Mouse (Mus musculus) kidney, embryonic 16.5 days (tissue): ENCODE data around the gene Serp2. TPM values are rescaled to one million over a fixed set of nuclear protein-coding genes. Genes with fewer than 3 reads are reported as not detected.

ENCODE experiments used
- ATAC-seq: fragments of 200-750 bp; cut with Nextera tagmentation; 2 replicates; pipeline ENCODE4 v1.8.0; 2017; ENCODE audit warnings: moderate TSS enrichment; ENCODE audit not compliant: low FRiP score, low TSS enrichment
- H3K27ac ChIP-seq: fragments of 300-500 bp; sonication (generic); 2 replicates; pipeline ENCODE4 v1.5.1; 2014; ENCODE audit warnings: low read length
- H3K27me3 ChIP-seq: fragments of 300-500 bp; sonication (generic); 2 replicates; pipeline ENCODE4 v1.6.1; 2014; ENCODE audit warnings: low read length, control low read depth, mixed read lengths; ENCODE audit not compliant: insufficient read depth
- H3K36me3 ChIP-seq: fragments of 300-500 bp; sonication (generic); 2 replicates; pipeline ENCODE4 v1.6.1; 2014; ENCODE audit warnings: low read length, control low read depth, mixed read lengths; ENCODE audit not compliant: insufficient read depth
- H3K4me1 ChIP-seq: fragments of 300-500 bp; sonication (generic); 2 replicates; pipeline ENCODE4 v1.6.1; 2014; ENCODE audit warnings: low read length, control low read depth, mixed read lengths; ENCODE audit not compliant: insufficient read depth
- H3K4me2 ChIP-seq: fragments of 300-500 bp; sonication (generic); replicated peaks from 2 replicates; pipeline ENCODE4 v1.6.1; 2014; ENCODE audit warnings: low read depth, low read length
- H3K4me3 ChIP-seq: fragments of 300-500 bp; sonication (generic); 2 replicates; pipeline ENCODE4 v1.5.1; 2014; ENCODE audit warnings: mild to moderate bottlenecking, low read length
- H3K9ac ChIP-seq: fragments of 300-500 bp; sonication (generic); replicated peaks from 2 replicates; pipeline ENCODE4 v1.6.1; 2014; ENCODE audit warnings: low read length
- H3K9me3 ChIP-seq: fragments of 300-500 bp; sonication (generic); 2 replicates; pipeline ENCODE4 v1.6.1; 2016; ENCODE audit warnings: low read length, control low read depth
- WGBS: fragments of 180-500 bp; shearing (Covaris S2); extraction: QIAGEN DNeasy Blood & Tissue Kit; methylation state at CpG from one replicate; pipeline ENCODE4 v1.1.7; 2014; 5-methylcytosine and 5-hydroxymethylcytosine counted together
- polyA plus RNA-seq: library from polyadenylated mRNA; unstranded; fragments of >200 nt; fragmentation: Nextera tagmentation; extraction: Ambion mirVana; gene quantifications from 2 replicates; pipeline ENCODE4 v1.2.1, GENCODE M21; 2015

Serp2 gene
- polyA plus RNA-seq, 1 experiment from 2014 or later: 10.0 TPM

GRCm38 (mm10) chr14:76505439-76506220 is 51.1 kb downstream of the Serp2 start:
- peaks cover 22% of the 10 kb centered on the region for H3K4me1 ChIP-seq
- peak overlapping the region; percentile 98 for H3K9ac ChIP-seq
- ATAC-seq: peak; percentile 86
- H3K36me3 ChIP-seq: peaks cover 24% of the 10 kb centered on the region
- peak overlapping the region; percentile 100 for H3K27ac ChIP-seq
- peak overlapping the region; percentile 78 for H3K4me3 ChIP-seq
- H3K27me3 ChIP-seq: no peaks in the 10 kb centered on the region
- H3K9me3 ChIP-seq: peaks cover 5% of the 10 kb centered on the region
- WGBS: under 1% methylated on average over 29 of the region's 31 CpGs
- peak overlapping the region; percentile 72 for H3K4me2 ChIP-seq

DNA sequence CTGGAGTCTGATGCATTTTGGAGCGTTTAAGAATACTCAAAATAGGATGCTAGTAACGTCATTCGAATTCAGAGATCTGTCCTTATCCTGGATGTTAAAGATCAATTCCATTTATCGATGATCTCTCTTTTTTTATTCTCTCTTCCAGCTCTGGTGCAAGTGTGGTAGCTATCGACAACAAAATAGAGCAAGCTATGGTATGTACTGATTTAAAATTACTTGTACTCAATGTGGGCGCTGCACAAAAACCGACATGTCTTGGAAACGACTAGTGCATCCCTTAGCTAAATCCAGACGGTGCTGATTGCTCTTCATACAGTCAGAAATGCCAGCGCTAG is 51.6 kb downstream of the Serp2 start:
- no peak for ATAC-seq
- H3K9ac ChIP-seq: peak overlapping the region; percentile 98
- WGBS: 1% methylated on average over 10 of the region's 10 CpGs
- no peaks in the 10 kb centered on the region for H3K9me3 ChIP-seq
- peaks cover 26% of the 10 kb centered on the region for H3K4me1 ChIP-seq
- H3K4me3 ChIP-seq: peak overlapping the region; percentile 78
- H3K36me3 ChIP-seq: peaks cover 21% of the 10 kb centered on the region
- H3K27me3 ChIP-seq: no peaks in the 10 kb centered on the region
- H3K27ac ChIP-seq: peak overlapping the region; percentile 100
- peak overlapping the region; percentile 72 for H3K4me2 ChIP-seq

- Histone ChIP-seq H3K36me3 (peaks cover 17% of the 10 kb centered on the region), H3K27ac (peak overlapping the region; percentile 100), H3K4me3 (peak overlapping the region; percentile 78), H3K9me3 (no peaks in the 10 kb centered on the region), H3K27me3 (no peaks in the 10 kb centered on the region), H3K4me2 (peak overlapping the region; percentile 72), H3K9ac (peak overlapping the region; percentile 98), H3K4me1 (peaks cover 31% of the 10 kb centered on the region)
- 0% methylated on average over 52 of the region's 52 CpGs for WGBS
- peak; percentile 95 for ATAC-seq
Measured at GRCm38 (mm10) chr14:76504121-76504737, 52.5 kb downstream of the Serp2 start.

DNA sequence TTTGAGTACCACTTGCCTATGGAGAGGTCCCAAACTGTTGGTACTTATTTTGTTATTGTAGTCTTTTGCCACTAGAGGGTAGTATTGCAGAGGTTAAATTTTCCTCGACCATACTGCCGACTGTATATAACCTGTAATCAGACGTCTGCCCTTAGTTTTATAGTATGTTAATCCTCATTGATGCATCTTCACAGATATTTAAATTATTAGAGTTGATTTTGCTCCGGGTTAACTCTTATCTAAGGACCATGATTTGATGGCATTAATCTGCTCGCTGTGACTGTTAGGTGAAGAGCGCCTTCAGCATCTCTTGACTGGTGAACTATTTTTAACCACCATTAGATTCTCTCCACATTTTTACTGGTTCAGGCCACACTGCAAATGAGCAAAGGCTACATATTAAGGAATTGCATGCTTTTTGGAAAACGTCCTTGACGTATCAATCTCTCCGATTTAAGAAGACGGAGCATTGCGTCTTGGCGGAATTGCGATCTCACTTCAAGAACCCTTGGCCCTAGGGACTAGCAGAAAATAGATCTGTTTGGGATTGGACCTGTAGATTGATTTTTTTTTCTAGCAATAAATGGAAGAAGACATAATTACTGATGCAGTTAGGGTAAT is 53.3 kb downstream of the Serp2 start:
- Histone ChIP-seq H3K4me2 (peak overlapping the region; percentile 72), H3K27ac (peak overlapping the region; percentile 100), H3K4me3 (peak overlapping the region; percentile 78), H3K36me3 (peaks cover 17% of the 10 kb centered on the region), H3K27me3 (no peaks in the 10 kb centered on the region), H3K9me3 (no peaks in the 10 kb centered on the region), H3K9ac (peak overlapping the region; percentile 98), H3K4me1 (peaks cover 32% of the 10 kb centered on the region)
- no peak for ATAC-seq
- 7% methylated on average over 13 of the region's 13 CpGs for WGBS

DNA sequence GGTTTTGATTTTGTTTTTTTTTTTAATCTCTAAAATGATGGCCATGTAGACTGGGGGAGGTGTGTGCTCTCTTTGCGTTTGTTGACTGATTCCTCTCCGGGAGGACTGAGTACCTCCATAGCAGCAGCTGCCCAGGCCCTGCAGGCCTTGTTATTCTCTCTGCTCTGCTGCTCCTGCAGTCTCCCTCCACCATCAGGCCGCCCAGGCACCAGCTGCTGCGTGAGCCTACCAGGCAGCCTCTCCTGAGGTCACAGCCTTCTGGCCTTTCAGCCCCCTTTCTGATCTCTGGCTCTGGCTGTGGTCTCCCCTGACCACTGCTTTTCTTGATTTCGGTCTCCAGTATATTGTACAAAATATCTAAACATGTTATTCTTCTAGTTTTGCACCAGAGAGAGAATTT is 56.7 kb downstream of the Serp2 start:
- Histone ChIP-seq H3K36me3 (no peaks in the 10 kb centered on the region), H3K27me3 (no peaks in the 10 kb centered on the region), H3K4me1 (peaks cover 19% of the 10 kb centered on the region), H3K4me3 (no peak overlapping the region), H3K9me3 (no peaks in the 10 kb centered on the region), H3K4me2 (no peak overlapping the region), H3K9ac (0 out of 2 replicates have a peak overlapping the region, but pooled peaks have one; percentile 13), H3K27ac (peak overlapping the region; percentile 71; the same call in 1 of the 2 replicates)
- no peak for ATAC-seq
- WGBS: 25% methylated on average over 5 of the region's 5 CpGs

DNA sequence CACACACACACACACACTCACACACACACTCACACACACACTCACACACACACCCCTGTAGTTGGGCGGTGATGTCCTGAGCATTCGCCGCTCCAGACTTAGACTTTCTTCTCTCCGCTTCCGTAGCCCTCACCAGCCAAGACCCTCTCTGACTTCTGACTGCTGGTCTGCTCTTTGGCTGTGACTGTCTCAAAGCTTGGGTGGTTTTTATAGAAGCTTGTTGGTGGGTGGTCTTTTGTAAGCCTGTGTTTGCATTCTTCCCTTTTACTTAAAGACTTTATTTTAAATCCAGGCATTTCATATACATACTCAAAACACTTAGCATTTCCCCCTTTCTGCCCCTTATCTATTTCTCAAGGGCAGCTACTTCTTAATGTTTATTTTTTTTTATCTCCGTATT is 57.2 kb downstream of the Serp2 start:
- Histone ChIP-seq H3K4me1 (peaks cover 20% of the 10 kb centered on the region), H3K4me3 (no peak overlapping the region), H3K36me3 (no peaks in the 10 kb centered on the region), H3K27ac (no peak overlapping the region; the same call in 1 of the 2 replicates), H3K9ac (no peak overlapping the region), H3K4me2 (no peak overlapping the region), H3K9me3 (no peaks in the 10 kb centered on the region), H3K27me3 (no peaks in the 10 kb centered on the region)
- WGBS: 67% methylated on average over 6 of the region's 6 CpGs
- ATAC-seq: no peak

GRCm38 (mm10) chr14:76498210-76498609 is 58.5 kb downstream of the Serp2 start:
- no peak for ATAC-seq
- no peak overlapping the region for H3K4me2 ChIP-seq
- H3K36me3 ChIP-seq: no peaks in the 10 kb centered on the region
- H3K9ac ChIP-seq: no peak overlapping the region
- no peak overlapping the region for H3K4me3 ChIP-seq
- peaks cover 15% of the 10 kb centered on the region for H3K4me1 ChIP-seq
- WGBS: 56% methylated on average over 7 of the region's 7 CpGs
- no peak overlapping the region for H3K27ac ChIP-seq
- no peaks in the 10 kb centered on the region for H3K27me3 ChIP-seq
- H3K9me3 ChIP-seq: no peaks in the 10 kb centered on the region

- no peaks in the 10 kb centered on the region for H3K9me3 ChIP-seq
- 63% methylated on average over 9 of the region's 9 CpGs for WGBS
- no peak overlapping the region for H3K4me2 ChIP-seq
- no peak overlapping the region for H3K9ac ChIP-seq
- H3K27ac ChIP-seq: no peak overlapping the region
- H3K27me3 ChIP-seq: no peaks in the 10 kb centered on the region
- ATAC-seq: no peak
- H3K4me1 ChIP-seq: peaks cover 15% of the 10 kb centered on the region
- H3K36me3 ChIP-seq: no peaks in the 10 kb centered on the region
- H3K4me3 ChIP-seq: no peak overlapping the region
Measured at GRCm38 (mm10) chr14:76497187-76497586, 59.5 kb downstream of the Serp2 start.

DNA sequence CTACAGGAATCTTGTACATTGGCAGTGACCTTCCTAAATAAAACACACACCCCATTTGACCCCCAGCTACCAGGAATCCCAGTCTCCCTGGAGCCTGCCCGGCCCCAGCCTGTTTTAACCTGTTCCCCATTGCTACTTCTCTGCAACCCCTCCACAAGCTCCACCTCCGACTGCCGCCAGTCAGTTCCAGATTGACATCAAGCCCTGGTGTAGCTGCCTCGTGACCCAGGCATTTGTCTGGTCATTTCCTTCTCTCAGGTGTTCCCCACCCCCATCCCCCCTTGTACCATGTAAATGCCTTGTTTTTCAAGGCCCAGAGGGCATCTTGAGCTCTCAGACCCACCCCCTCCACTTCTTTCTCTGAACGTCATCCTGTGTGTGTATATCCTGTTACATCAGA is 61.7 kb downstream of the Serp2 start:
- WGBS: 45% methylated on average over 5 of the region's 5 CpGs
- no peak overlapping the region for H3K9ac ChIP-seq
- no peak overlapping the region for H3K27ac ChIP-seq
- ATAC-seq: peak; percentile 76
- H3K4me1 ChIP-seq: peaks cover 10% of the 10 kb centered on the region
- H3K4me3 ChIP-seq: no peak overlapping the region
- no peaks in the 10 kb centered on the region for H3K27me3 ChIP-seq
- no peak overlapping the region for H3K4me2 ChIP-seq
- H3K9me3 ChIP-seq: no peaks in the 10 kb centered on the region
- H3K36me3 ChIP-seq: no peaks in the 10 kb centered on the region

GRCm38 (mm10) chr14:76489128-76489527 is 67.6 kb downstream of the Serp2 start:
- Histone ChIP-seq H3K4me2 (no peak overlapping the region), H3K27ac (no peak overlapping the region), H3K4me1 (peaks cover 18% of the 10 kb centered on the region; the same call in 1 of the 2 replicates), H3K36me3 (no peaks in the 10 kb centered on the region), H3K27me3 (no peaks in the 10 kb centered on the region), H3K9ac (no peak overlapping the region), H3K9me3 (no peaks in the 10 kb centered on the region), H3K4me3 (no peak overlapping the region)
- WGBS: 86% methylated on average over 2 of the region's 2 CpGs
- ATAC-seq: no peak
